ENCODE assay signal across 12 mouse cellular contexts in genomic region chr10:71485063-71485762, GRCm38 (mm10).
DNase-seq lines count a peak whose midpoint lies in the region; ATAC-seq and TF ChIP-seq lines count a peak whose summit lies in the region.
"Had no signal": no experiment of that assay in that cellular context is flagged by ENCODE, and none has a peak within 500 bp of the region (broad histone marks: within the 10 kb centered on the region; RNA-seq: fewer than 3 reads in every experiment).

No protein-coding gene starts in this region.

- 71% methylated on average over 17 of the region's 17 CpGs for whole genome bisulfite sequencing in forebrain, embryonic 11.5 days
- WGBS in forebrain, embryonic 10.5 days, result 80% methylated on average over 17 of the region's 17 CpGs
- WGBS in hindbrain, postnatal 0 days, result 33% methylated on average over 17 of the region's 17 CpGs

- H3K4me3 ChIP-seq in forebrain, embryonic 11.5 days (ENCODE audit: low read depth, low read length), result no peak overlapping the region
- H3K4me3 ChIP-seq in forebrain, embryonic 10.5 days, result no peak overlapping the region
- H3K4me3 ChIP-seq in hindbrain, postnatal 0 days (ENCODE audit: low read length), result no peak overlapping the region

- no peak overlapping the region for H3K9ac ChIP-seq in forebrain, embryonic 11.5 days (ENCODE audit: low read length)
- no peak overlapping the region for H3K9ac ChIP-seq in hindbrain, postnatal 0 days (replicated peaks; ENCODE audit: low read length)

- H3K4me2 ChIP-seq in forebrain, embryonic 11.5 days (ENCODE audit: low read depth, low read length, severe bottlenecking), result no peak overlapping the region
- peak overlapping the region; percentile 48 for H3K4me2 ChIP-seq in hindbrain, postnatal 0 days (ENCODE audit: low read depth, low read length)
- H3K4me2 ChIP-seq: liver, embryonic 11.5 days had no signal

- no peaks in the 10 kb centered on the region for H3K27me3 ChIP-seq in forebrain, embryonic 11.5 days (ENCODE audit: control insufficient read depth, insufficient read depth, low read length)
- H3K27me3 ChIP-seq in forebrain, embryonic 10.5 days (ENCODE audit: poor library complexity, severe bottlenecking), result no peaks in the 10 kb centered on the region
- no peaks in the 10 kb centered on the region for H3K27me3 ChIP-seq in hindbrain, postnatal 0 days (ENCODE audit: insufficient read depth, low read length)

- DNase-seq in forebrain, embryonic 11.5 days (ENCODE audit: low spot score), result no peak
- DNase-seq in forebrain, embryonic 10.5 days (ENCODE audit: extremely low spot score, low spot score), result no peak
- peak; percentile 46 to 63 for DNase-seq in right cerebral cortex, postnatal 10 days (ENCODE audit: low spot score in 2 of 2)
- DNase-seq in right cerebral cortex, adult 18-20 months, result no peak
- DNase-seq in hindbrain, postnatal 0 days (ENCODE audit: low spot score), result peak; percentile 78
- peak; percentile 47 for DNase-seq in retina, postnatal 1 day
- DNase-seq in gastrocnemius, postnatal 10 days, result no peak
- DNase-seq in gastrocnemius, adult 18-20 months (ENCODE audit: low spot score), result no peak
- DNase-seq: adrenal gland, postnatal 25 days; heart, postnatal 10 days; kidney, postnatal 10 days had no signal

- no peak overlapping the region for H3K27ac ChIP-seq in forebrain, embryonic 11.5 days (ENCODE audit: low read depth, low read length)
- no peak overlapping the region for H3K27ac ChIP-seq in forebrain, embryonic 10.5 days
- H3K27ac ChIP-seq in hindbrain, postnatal 0 days, result no peak overlapping the region

- no peaks in the 10 kb centered on the region for H3K4me1 ChIP-seq in forebrain, embryonic 11.5 days (replicated peaks; ENCODE audit: control insufficient read depth, insufficient read depth, low read length)
- 0 out of 2 replicates have a peak, but pooled peaks cover 8% of the 10 kb centered on the region for H3K4me1 ChIP-seq in forebrain, embryonic 10.5 days
- H3K4me1 ChIP-seq in hindbrain, postnatal 0 days (ENCODE audit: insufficient read depth, low read length), result peaks cover 8% of the 10 kb centered on the region; the same call in 1 of the 2 replicates

- no peaks in the 10 kb centered on the region for H3K9me3 ChIP-seq in forebrain, embryonic 11.5 days (ENCODE audit: control insufficient read depth, low read length)
- no peaks in the 10 kb centered on the region for H3K9me3 ChIP-seq in forebrain, embryonic 10.5 days
- no peaks in the 10 kb centered on the region for H3K9me3 ChIP-seq in hindbrain, postnatal 0 days (ENCODE audit: low read length)

- TF ChIP-seq CTCF in hindbrain, postnatal 0 days (IDR thresholded peaks at IDR 0.05; ENCODE audit: low read depth), result no peak

- peak; percentile 24; the same call in 1 of the 2 replicates for ATAC-seq in forebrain, embryonic 11.5 days (replicated peaks; ENCODE audit: low FRiP score)
- ATAC-seq in hindbrain, postnatal 0 days, result peak; percentile 74

- H3K36me3 ChIP-seq in forebrain, embryonic 11.5 days (ENCODE audit: control insufficient read depth, insufficient read depth, low read length), result no peaks in the 10 kb centered on the region
- H3K36me3 ChIP-seq in forebrain, embryonic 10.5 days (replicated peaks), result no peaks in the 10 kb centered on the region
- H3K36me3 ChIP-seq in hindbrain, postnatal 0 days (ENCODE audit: insufficient read depth, low read length), result no peaks in the 10 kb centered on the region

Comparison
In these comparisons a context has a peak if more than half of its experiments do, and no peak if none do; other contexts are left out.
1. DNase-seq: peak in right cerebral cortex, postnatal 10 days (2 of 2), hindbrain, postnatal 0 days (single experiment) and retina, postnatal 1 day (single experiment); none in forebrain, embryonic 11.5 days (single experiment), forebrain, embryonic 10.5 days (single experiment), right cerebral cortex, adult 18-20 months (single experiment), gastrocnemius, postnatal 10 days (single experiment) and gastrocnemius, adult 18-20 months (single experiment).